Mouse (Mus musculus) myocyte (in vitro differentiated cells): ENCODE results near the gene Metrnl. TPM values are rescaled to one million over a fixed set of nuclear protein-coding genes. Genes with fewer than 3 reads are reported as not detected.

ENCODE experiments used
- H3K27me3 ChIP-seq: one replicate; pipeline ENCODE4 v1.6.1; 2011; ENCODE audit not compliant: control insufficient read depth, insufficient read depth, insufficient read length
- H3K36me3 ChIP-seq: one replicate; pipeline ENCODE4 v1.6.1; 2011; ENCODE audit not compliant: control insufficient read depth, insufficient read depth
- H3K4me2 ChIP-seq: one replicate; pipeline ENCODE4 v1.6.1; 2011; ENCODE audit warnings: low read depth, control low read depth
- H3K4me3 ChIP-seq: one replicate; pipeline ENCODE4 v1.5.1; 2011; ENCODE audit warnings: mild to moderate bottlenecking, control low read depth, moderate library complexity
- H3K79me2 ChIP-seq: one replicate; pipeline ENCODE4 v1.6.1; 2011; ENCODE audit not compliant: control insufficient read depth, insufficient read depth
- H3ac ChIP-seq: one replicate; pipeline ENCODE4 v1.6.1; 2011; ENCODE audit not compliant: control insufficient read depth, insufficient read length
- CEBPB ChIP-seq: IDR thresholded peaks from 2 replicates; pipeline ENCODE4 v1.6.1; 2011; ENCODE audit warnings: mild to moderate bottlenecking, moderate library complexity; ENCODE audit not compliant: poor library complexity, insufficient read depth, severe bottlenecking
- E2F4 ChIP-seq: IDR thresholded peaks from one replicate; pipeline ENCODE4 v1.6.1; 2011; ENCODE audit warnings: mild to moderate bottlenecking, control low read depth, moderate library complexity; ENCODE audit not compliant: insufficient read depth
- MAX ChIP-seq: IDR thresholded peaks from one replicate; pipeline ENCODE4 v1.6.1; 2011; ENCODE audit warnings: low read depth, mild to moderate bottlenecking, control low read depth
- MYOD1 ChIP-seq, 3 experiments: IDR thresholded peaks; one replicate each; pipeline ENCODE4 v1.6.1; 2011; ENCODE audit warnings: control low read depth in 2 of 3, low read depth in 2 of 3, mild to moderate bottlenecking in 2 of 3, moderate library complexity in 1 of 3; ENCODE audit not compliant: insufficient read length in 2 of 3, control insufficient read depth in 1 of 3
- MYOG ChIP-seq, 3 experiments: IDR thresholded peaks; one replicate each; pipeline ENCODE4 v1.6.1; 2011; ENCODE audit warnings: control low read depth in 2 of 3, low read depth in 2 of 3, mild to moderate bottlenecking in 2 of 3; ENCODE audit not compliant: insufficient read length in 2 of 3, control insufficient read depth in 1 of 3, insufficient read depth in 1 of 3
- POLR2A ChIP-seq: IDR thresholded peaks from one replicate; pipeline ENCODE4 v1.6.1; 2011; ENCODE audit warnings: low read depth, mild to moderate bottlenecking, control low read depth, moderate library complexity; ENCODE audit not compliant: insufficient read length
- POLR2AphosphoS2 ChIP-seq: IDR thresholded peaks from one replicate; pipeline ENCODE4 v1.6.1; 2011; ENCODE audit warnings: low read depth, control low read depth; ENCODE audit not compliant: insufficient read length
- REST ChIP-seq: IDR thresholded peaks from one replicate; pipeline ENCODE4 v1.6.1; 2011; ENCODE audit warnings: mild to moderate bottlenecking, control low read depth, moderate library complexity; ENCODE audit not compliant: insufficient read depth, insufficient read length
- SRF ChIP-seq: IDR thresholded peaks from one replicate; pipeline ENCODE4 v1.6.1; 2011; ENCODE audit warnings: low read depth; ENCODE audit not compliant: control insufficient read depth, insufficient read length
- TCF12 ChIP-seq: IDR thresholded peaks from one replicate; pipeline ENCODE4 v1.6.1; 2011; ENCODE audit warnings: mild to moderate bottlenecking, control low read depth; ENCODE audit not compliant: poor library complexity, insufficient read depth, severe bottlenecking
- TCF3 ChIP-seq: IDR thresholded peaks from one replicate; pipeline ENCODE4 v1.6.1; 2011; ENCODE audit warnings: low read depth, control low read depth; ENCODE audit not compliant: insufficient read length
- USF1 ChIP-seq: IDR thresholded peaks from one replicate; pipeline ENCODE4 v1.6.1; 2011; ENCODE audit warnings: low read depth, mild to moderate bottlenecking, control low read depth, moderate library complexity
- polyA plus RNA-seq: library from polyadenylated mRNA; unstranded; fragments of >200 nt; fragmentation: generic; extraction: Trizol; gene quantifications from one replicate; pipeline ENCODE4 v1.2.1, GENCODE M21; 2012; ENCODE audit warnings: missing spikeins

Gene Metrnl
- polyA plus RNA-seq, 1 experiment = 44.0 TPM

DNA sequence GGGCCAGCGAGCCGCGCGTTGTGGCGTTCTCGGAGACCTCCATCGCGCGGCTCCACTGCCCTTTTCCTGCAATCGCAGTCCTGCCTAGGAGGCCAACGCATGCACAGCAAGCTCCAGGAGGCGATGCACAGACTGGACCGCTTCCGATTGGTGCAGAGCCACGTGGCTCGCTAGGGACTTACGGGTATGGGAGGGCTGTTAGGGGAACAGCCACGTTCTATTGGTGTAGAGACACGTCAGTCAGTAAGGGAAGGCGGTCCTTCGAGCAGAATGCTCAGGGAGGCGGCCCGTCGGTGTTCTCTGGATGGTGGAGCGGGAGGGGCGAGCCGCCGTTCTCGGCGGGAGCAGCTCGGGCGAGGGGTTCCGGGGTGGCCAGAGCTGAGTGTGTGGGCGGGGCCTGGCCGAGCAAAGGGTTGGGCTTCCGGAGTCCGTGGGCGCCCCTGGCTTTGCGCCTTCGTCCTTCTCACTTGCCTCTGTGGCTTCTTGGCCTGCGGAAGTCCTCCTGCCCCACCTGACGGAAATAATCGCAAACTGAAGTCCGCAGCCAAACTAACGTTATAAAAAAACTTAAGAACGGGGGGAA lies 28.3 kb upstream of the Metrnl start, which contains the start of gene B3gntl1:
B3gntl1 (minus strand) TSS at position 164 of the 583 bp plus-strand sequence.
- peak within 1 kb of the TSS; percentile 54 for H3K4me3 ChIP-seq
- peak within 1 kb of the TSS; percentile 98 for H3K4me2 ChIP-seq
- TF ChIP-seq E2F4 (no peak), MYOD1 (IDR thresholded peaks at IDR 0.05; ENCODE audit: control insufficient read depth in 1 of 3, insufficient read length in 2 of 3, low read depth in 2 of 3) (no peak), TCF3 (no peak), POLR2AphosphoS2 (peak; percentile 91), USF1 (peak; percentile 96), SRF (peak; percentile 76), MAX (peak; percentile 83), CEBPB (no peak), TCF12 (no peak), REST (peak; percentile 15), POLR2A (peak; percentile 84), MYOG (IDR thresholded peaks at IDR 0.05; ENCODE audit: control insufficient read depth in 1 of 3, insufficient read depth in 1 of 3, insufficient read length in 2 of 3, low read depth in 2 of 3) (peak in 1 of 3 experiments; percentile 18)
- no peaks in the 10 kb centered on the region for H3K36me3 ChIP-seq
- no peaks in the 10 kb centered on the region for H3K79me2 ChIP-seq
- no peak within 1 kb of the TSS for H3ac ChIP-seq
- H3K27me3 ChIP-seq = no peaks in the 10 kb centered on the region

- peak overlapping the region; percentile 54 for H3K4me3 ChIP-seq
Measured at GRCm38 (mm10) chr11:121673629-121674028, 27.7 kb upstream of the Metrnl start.

DNA sequence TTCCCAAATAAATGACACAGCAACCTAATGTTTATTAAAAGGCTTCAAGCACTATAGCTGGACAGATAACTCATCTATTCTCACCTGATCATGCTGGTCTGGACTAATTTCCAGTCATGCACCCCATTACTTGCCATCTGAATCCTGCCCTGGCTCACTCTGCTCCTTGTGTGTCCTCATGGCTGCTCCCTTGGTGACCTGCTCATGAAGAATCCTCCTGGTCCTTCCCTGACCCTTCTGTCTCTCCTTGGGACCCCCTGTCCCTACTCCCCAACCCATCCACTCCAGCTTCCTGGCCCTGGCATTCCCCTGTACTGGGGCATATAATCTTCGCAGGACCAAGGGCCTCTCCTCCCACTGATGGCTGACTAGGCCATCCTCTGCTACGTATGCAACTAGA lies 24.5 kb upstream of the Metrnl start:
- Histone ChIP-seq H3K36me3 (no peaks in the 10 kb centered on the region), H3ac (no peak overlapping the region), H3K27me3 (no peaks in the 10 kb centered on the region), H3K4me2 (no peak overlapping the region), H3K79me2 (no peaks in the 10 kb centered on the region), H3K4me3 (no peak overlapping the region)
- no peak for TF ChIP-seq MYOG (IDR thresholded peaks at IDR 0.05; ENCODE audit: control insufficient read depth in 1 of 3, insufficient read depth in 1 of 3, insufficient read length in 2 of 3, low read depth in 2 of 3)
- TF ChIP-seq MAX = no peak
- TF ChIP-seq E2F4 = no peak
- TF ChIP-seq POLR2AphosphoS2 = no peak
- no peak for TF ChIP-seq CEBPB
- TF ChIP-seq TCF12 = no peak
- TF ChIP-seq TCF3 = no peak
- TF ChIP-seq POLR2A = no peak
- TF ChIP-seq REST = no peak
- no peak for TF ChIP-seq MYOD1 (IDR thresholded peaks at IDR 0.05; ENCODE audit: control insufficient read depth in 1 of 3, insufficient read length in 2 of 3, low read depth in 2 of 3)
- no peak for TF ChIP-seq SRF
- no peak for TF ChIP-seq USF1

More at GRCm38 (mm10) chr11:121673629-121674028, 27.7 kb upstream of the Metrnl start:
- H3K4me2 ChIP-seq = peak overlapping the region; percentile 73
- TF ChIP-seq CEBPB (no peak), MYOD1 (IDR thresholded peaks at IDR 0.05; ENCODE audit: control insufficient read depth in 1 of 3, insufficient read length in 2 of 3, low read depth in 2 of 3) (no peak)
- no peaks in the 10 kb centered on the region for H3K36me3 ChIP-seq
- H3K27me3 ChIP-seq = no peaks in the 10 kb centered on the region
- no peaks in the 10 kb centered on the region for H3K79me2 ChIP-seq
- H3ac ChIP-seq = no peak overlapping the region

DNA sequence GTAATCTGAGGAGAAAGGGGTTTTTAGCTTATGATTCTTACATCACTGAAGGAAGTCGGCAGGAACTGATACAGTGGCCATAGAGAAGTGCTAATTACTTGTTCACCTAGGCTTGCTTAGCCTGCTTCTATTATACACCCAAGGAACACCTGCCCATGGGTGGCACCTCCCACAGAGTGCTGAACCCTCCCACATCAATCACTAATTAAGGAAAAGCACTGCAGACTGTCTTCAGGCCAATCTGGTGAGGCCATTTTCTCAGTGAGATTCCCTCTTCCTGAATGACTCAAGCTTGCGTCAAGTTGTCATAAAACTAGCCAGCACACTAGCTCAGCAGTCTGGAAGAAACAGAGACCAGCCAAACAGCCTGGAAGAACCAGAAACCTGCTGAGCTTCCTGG lies 21.8 kb upstream of the Metrnl start:
- H3K4me2 ChIP-seq = peak overlapping the region; percentile 28
- no peaks in the 10 kb centered on the region for H3K36me3 ChIP-seq
- no peak overlapping the region for H3K4me3 ChIP-seq
- H3ac ChIP-seq = no peak overlapping the region
- peak in 1 of 3 experiments; percentile 29 for TF ChIP-seq MYOD1 (IDR thresholded peaks at IDR 0.05; ENCODE audit: control insufficient read depth in 1 of 3, insufficient read length in 2 of 3, low read depth in 2 of 3)
- no peak for TF ChIP-seq TCF3
- 0 out of 2 replicates have a peak, but pooled peaks have one; percentile 27 for TF ChIP-seq CEBPB
- H3K79me2 ChIP-seq = no peaks in the 10 kb centered on the region
- no peaks in the 10 kb centered on the region for H3K27me3 ChIP-seq

DNA sequence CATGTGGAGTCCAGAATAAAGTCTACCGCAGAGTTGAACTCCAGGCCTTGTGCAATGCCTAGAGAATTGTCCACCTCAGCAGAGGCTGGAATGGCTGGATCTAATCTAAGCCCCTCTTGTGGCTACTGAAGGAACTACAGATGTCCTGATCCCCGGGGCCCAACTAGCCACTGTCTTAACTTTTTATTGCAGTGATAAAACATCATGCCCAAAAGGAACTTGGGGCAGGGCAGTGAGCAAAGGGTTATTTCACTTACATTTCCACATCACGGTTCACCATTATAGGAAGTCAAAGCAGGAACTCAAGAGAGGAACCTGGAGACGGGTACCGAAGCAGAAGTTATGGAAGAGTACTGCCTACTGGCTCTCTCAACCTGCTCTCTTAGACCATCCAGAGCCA lies 20.6 kb upstream of the Metrnl start:
- Histone ChIP-seq H3K27me3 (no peaks in the 10 kb centered on the region), H3K4me3 (no peak overlapping the region)
- TF ChIP-seq POLR2AphosphoS2 = no peak
- TF ChIP-seq CEBPB = 0 out of 2 replicates have a peak, but pooled peaks have one; percentile 16

More for the DNA sequence above, 20.6 kb upstream of the Metrnl start:
- H3ac ChIP-seq = no peak overlapping the region
- no peaks in the 10 kb centered on the region for H3K36me3 ChIP-seq
- H3K4me2 ChIP-seq = no peak overlapping the region
- no peaks in the 10 kb centered on the region for H3K79me2 ChIP-seq
